Mouse (Mus musculus): ENCODE measurements around the gene Gm32742. TPM values are rescaled to one million over a fixed set of nuclear protein-coding genes. Genes with fewer than 3 reads are reported as not detected.
"Not testable (repeated sequence)": the region's sequence is repeated elsewhere in the genome, so short reads cannot be mapped to it uniquely, and the experiment has no call there.

Gene Gm32742
- total RNA-seq, 2 experiments from 2014 or later: not detected

DNA sequence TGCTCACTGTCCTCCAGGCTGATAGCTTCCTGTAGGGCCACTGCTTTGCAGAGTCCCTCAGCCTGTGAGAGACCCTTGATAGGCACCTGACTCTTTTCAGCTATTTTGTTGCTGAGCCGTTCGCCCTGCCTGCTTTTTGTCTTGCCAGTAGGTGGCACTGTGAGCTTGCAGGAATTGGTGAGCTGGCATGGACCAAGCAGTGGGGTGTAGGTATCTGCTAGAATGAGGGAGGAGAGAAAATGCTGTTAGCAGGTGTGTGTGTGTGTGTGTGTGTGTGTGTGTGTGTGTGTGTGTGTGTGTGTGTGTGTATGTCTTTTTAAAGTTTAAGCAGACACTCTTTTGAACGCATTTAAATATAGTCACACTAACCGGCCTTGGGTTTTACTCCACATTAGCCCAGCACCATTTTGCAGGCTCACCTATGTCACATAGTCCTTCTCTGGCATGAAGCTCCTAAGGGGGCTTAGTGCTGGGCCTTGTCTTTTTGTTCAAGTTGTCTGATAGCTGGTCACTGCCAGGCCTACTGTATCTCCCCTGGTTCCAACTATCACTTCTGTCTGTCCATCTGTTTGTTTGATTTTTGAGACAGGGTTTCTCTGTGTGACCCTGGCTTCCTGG lies 3.4 kb downstream of the Gm32742 start:
- peak; percentile 52 to 66 for DNase-seq
- intact Hi-C loops (cut with DNase I): no loop called here

DNA sequence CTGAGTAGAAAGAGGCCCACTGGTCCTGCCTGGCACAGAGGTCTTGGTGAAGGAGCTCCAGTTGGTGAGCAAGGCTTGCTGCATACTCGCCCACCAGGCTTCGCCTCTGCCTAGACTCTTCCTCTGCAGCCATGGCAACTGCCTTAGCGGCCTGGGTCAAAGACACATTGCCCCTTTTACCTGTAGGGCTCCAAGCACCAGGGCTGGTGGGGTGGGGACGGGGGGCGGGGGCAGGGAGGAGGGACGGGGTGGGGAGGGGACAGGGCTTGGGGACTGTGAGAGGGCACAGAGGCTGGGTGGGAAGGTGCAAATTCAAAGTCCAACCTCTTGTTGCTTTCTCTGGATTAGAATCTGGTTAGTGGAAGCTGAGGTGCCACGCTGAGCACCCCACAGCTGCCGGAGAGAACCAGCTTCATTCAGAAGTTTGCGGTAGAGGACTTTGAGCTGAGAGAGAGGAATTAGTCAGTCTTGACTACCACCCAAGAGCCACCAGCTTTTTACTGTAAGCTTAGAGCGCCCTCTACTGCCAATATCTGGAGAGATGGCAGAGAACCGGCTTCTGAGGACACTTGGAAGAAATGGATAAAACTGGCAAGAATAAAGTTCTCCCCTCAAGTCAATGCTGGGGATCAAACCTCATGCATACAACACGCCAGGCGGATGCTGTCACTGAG lies 13.1 kb downstream of the Gm32742 start:
- intact Hi-C loops (cut with DNase I): loop anchor here (5.0 to 10.0 kb wide), 3 partner anchors 137 to 350 kb away; partner anchors contain the start of gene Ppp2r1b
- peak in 1 of 2 experiments; percentile 34 for DNase-seq

GRCm38 (mm10) chr9:51147294-51147693 lies 18.0 kb downstream of the Gm32742 start:
- intact Hi-C loops (cut with DNase I): no loop called here

DNA sequence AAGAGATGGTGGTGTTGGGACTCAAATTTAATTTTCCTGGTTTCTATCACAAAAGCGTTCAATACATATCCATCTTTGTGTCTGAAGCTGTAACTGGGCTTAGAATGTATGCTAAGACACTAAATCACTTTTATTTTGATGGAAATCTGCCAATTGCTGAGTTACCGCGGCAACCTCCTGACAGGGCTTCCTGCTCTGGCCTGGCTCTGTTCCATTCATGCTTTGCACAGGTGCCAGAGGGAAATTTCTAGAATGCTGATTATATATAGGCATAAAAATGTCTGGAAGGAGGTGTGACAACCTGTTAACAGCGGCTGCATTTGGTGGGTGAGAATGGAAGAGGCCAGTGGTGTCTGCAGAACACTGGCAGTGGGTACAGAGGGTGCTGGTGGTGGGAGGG lies 18.8 kb downstream of the Gm32742 start:
- intact Hi-C loops (cut with DNase I): no loop called here
- DNase-seq: no peak

More at GRCm38 (mm10) chr9:51147294-51147693, 18.0 kb downstream of the Gm32742 start:
- DNase-seq: no peak

DNA sequence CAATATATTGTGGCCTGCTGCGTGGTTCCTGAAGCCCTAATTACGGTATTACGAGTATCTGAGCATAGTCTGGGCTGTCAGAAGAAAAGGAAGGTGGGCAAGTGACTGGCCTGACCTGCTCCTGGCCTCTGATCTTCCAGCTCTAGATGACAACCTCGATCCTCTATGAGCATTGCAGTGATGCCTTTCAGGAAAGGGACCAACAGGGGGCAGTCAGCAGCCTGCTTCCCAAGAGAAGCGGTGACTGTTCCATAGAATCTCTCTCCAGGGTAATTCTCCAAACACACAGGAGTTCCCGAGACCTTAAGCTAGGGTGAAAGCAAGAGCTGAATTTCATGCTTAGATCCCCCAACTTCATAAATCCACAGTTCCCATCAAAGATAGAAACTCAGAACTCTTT lies 21.1 kb downstream of the Gm32742 start:
- intact Hi-C loops (cut with DNase I): no loop called here

DNA sequence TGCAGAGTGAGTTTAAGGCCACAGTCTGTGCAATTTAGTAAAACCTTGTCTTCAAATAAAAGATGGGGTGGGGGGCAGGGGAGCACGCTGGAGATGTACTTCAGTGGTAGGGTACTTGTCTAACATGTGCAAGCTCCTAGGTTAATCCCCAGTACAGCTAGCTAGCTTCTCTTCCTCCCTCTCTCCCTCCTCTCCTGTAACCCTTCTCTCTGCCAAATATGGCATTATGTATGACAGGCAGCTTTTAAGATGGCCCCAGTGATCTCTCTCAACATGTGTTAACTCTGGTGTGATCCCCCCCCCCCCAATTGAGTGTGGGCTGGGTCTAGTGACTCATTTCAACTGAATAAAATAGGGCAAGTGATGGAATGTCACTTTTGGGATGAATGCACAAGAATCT lies 21.9 kb downstream of the Gm32742 start:
- intact Hi-C loops (cut with DNase I): no loop called here
- DNase-seq: no peak

More for the DNA sequence above, 21.1 kb downstream of the Gm32742 start:
- no peak for DNase-seq

DNA sequence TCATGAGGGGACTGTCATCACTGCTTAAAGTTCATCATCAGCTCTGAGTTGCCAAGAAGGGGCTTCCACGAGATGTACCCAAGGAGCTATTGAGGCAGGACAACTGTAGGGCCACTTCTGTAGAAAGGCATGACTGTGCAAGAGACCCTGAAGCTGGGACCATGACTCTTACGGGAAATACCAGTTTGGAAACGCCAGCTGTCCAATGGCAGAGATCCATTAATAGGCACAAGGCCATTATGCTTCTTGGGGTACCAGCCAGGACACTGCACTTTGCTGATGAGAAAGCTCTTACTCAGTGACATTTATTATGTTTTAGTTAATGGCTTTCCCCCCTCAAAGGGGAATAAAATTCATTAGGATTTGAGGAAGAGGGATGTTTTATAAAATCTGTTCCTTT lies 24.6 kb downstream of the Gm32742 start:
- intact Hi-C loops (cut with DNase I): no loop called here
- no peak for DNase-seq

DNA sequence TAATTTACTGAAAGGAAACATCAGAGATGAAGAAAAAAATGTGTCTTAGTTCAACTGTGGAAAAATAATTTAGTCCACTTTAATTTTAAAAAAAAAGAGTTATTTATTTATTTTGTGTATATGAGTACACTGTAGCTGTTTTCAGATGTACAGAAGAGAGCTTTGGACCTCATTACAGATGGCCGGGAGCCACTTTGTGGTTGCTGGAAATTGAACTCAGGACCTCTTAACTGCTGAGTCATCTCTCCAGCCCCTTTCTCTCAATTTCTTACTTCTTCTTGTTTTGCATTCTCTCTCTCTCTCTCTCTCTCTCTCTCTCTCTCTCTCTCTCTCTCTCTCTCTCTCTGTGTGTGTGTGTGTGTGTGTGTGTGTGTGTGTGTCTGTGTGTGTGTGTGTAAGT lies 25.9 kb downstream of the Gm32742 start:
- intact Hi-C loops (cut with DNase I); DNase-seq: not testable (repeated sequence)

DNA sequence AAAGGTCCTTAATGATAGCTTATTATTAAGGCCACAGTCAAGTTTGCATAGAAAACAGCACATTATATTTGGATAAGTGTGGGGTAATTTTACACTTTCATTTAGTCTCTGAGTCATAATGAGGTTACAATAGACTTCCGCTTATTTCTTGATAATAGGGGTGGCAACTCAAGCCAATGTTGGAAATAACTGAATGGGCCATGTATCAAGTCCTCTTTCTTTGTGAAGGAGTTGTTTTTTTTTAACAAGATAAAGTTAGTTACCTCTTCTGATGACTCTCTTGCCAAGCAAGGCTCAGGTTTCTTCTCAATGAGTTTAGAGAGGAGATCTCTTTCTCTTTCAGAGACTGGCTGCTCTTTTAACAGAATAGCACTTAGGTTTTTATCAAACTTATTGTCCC lies 27.0 kb downstream of the Gm32742 start:
- intact Hi-C loops (cut with DNase I): no loop called here

DNA sequence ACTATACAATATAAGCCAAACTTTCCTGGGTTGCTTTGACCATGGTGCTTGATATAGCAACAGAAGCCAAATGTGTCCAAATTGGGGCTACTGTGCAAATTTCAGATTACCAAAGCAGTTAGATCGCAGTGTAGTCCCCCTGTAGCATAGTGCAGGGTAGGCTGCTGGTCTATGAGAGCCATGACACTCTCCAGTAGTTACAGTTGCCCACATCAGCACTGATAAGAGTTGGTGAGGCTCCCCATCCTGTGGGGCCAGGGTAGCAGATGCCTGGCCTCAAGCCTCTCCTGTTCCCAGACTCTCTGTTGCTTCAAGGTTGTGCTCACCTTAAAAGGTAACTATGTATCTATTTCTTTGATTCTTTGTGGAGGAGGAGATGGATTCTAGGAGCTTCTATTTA lies 27.5 kb downstream of the Gm32742 start:
- intact Hi-C loops (cut with DNase I): no loop called here
- DNase-seq: no peak

More for the DNA sequence above, 27.0 kb downstream of the Gm32742 start:
- no peak for DNase-seq

DNA sequence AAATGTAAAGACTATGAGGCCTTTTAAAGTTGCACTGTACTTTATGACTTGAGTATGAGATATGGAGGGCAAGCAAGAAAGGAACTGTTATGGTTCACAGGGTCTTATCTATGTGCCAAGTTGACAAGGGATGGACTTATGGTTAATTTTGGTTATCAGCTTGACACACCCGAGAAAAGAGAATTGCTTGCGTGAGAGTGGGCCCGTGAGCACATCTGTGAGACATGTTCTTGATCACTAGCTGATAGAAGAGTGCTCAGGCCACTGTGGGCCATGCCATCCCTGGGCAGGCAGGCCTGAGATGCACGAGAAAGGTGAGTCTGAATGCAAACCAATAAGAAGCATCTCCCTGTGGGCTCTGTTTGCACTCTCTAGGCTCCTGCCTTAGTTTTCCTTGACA lies 27.9 kb downstream of the Gm32742 start:
- DNase-seq: no peak
- intact Hi-C loops (cut with DNase I): no loop called here

DNA sequence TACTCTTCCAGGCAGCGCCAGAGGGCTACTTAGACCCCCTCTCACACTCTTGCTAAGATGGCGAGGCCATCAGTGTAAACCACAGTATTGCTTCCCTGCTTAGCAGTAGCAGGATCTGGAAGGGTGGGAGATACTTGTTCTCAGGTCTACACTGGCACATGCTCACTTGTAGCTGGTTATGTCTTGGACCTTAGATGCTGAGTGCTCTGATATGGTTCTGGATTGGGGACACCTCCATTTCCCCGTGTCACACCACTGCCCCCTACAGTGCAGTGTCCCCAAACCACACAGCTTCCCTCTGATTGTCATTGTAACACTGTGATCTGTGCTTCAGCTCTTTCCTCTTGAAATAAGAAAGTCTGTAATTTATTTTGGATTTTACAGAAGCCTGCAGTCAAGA lies 28.3 kb downstream of the Gm32742 start:
- no peak for DNase-seq
- intact Hi-C loops (cut with DNase I): no loop called here

DNA sequence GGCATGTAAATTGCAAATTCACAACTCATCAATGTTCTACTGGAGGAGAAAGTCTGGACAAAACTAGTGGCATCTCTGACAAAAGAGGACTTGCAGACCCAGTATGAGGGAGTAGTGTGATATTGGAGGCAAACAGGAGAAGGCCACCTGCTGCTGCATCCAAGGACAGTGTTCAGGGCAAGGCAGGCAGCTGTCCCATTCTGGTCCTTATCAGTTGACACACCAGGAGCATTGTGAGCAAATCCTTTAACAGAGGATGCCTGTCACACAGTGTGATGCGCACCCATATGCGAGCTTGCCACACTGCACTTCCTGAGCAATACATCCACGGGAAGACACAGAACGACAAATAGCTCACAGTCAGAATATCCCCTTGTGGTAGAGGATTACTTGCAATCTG lies 50.5 kb downstream of the Gm32742 start:
- intact Hi-C loops (cut with DNase I): no loop called here
- DNase-seq: no peak

DNA sequence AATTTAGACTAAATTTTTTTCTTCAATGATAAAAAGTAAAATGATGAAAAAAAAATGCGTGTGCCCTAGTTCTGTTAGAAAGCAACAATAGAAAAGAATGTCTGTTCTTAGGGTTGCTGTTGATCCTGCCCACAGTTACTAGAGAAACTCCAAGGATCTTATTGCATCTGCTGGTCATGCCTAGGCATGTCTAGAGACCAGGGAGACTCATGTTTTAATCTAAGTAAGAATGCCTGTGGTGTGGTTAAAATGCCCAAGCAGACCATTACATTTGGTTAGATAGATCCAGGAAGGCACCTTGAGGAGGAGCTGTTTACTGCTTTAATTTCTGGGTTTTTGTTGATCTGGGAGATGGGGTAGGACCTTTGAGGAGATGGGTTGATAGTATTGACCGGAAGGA lies 59.6 kb downstream of the Gm32742 start:
- intact Hi-C loops (cut with DNase I): no loop called here
- no peak for DNase-seq

GRCm38 (mm10) chr9:51103808-51104514 lies 61.4 kb downstream of the Gm32742 start:
- intact Hi-C loops (cut with DNase I): no loop called here
- DNase-seq: peak; percentile 14

GRCm38 (mm10) chr9:51102963-51103807 lies 62.1 kb downstream of the Gm32742 start:
- peak; percentile 25 to 31 for DNase-seq
- intact Hi-C loops (cut with DNase I): no loop called here

GRCm38 (mm10) chr9:51101756-51102425 lies 63.4 kb downstream of the Gm32742 start, which contains the start of gene 4833427G06Rik:
Gene 4833427G06Rik, minus strand, starts transcription at chr9:51102078.
- no peak for DNase-seq
- intact Hi-C loops (cut with DNase I): no loop called here

- intact Hi-C loops (cut with DNase I): no loop called here
- DNase-seq: no peak
Observed at GRCm38 (mm10) chr9:51096306-51096705, 69.0 kb downstream of the Gm32742 start.

- intact Hi-C loops (cut with DNase I): no loop called here
- no peak for DNase-seq
Observed at GRCm38 (mm10) chr9:51093697-51094096, 71.6 kb downstream of the Gm32742 start.

- DNase-seq: no peak
- intact Hi-C loops (cut with DNase I): no loop called here
Observed at GRCm38 (mm10) chr9:51081614-51082013, 83.7 kb downstream of the Gm32742 start.
